Mouse (Mus musculus) mesoderm, embryonic 11.5 days (tissue): Measurements from ENCODE around the gene Gm20388.
A peak's percentile ranks its signal among the peaks of the same experiment; 100 is the strongest.

Source experiments
- DNase-seq: peaks from one replicate; pipeline ENCODE4 v3.0.0-alpha.2; 2012; ENCODE audit warnings: low read depth, low spot score

Gm20388 gene

DNA sequence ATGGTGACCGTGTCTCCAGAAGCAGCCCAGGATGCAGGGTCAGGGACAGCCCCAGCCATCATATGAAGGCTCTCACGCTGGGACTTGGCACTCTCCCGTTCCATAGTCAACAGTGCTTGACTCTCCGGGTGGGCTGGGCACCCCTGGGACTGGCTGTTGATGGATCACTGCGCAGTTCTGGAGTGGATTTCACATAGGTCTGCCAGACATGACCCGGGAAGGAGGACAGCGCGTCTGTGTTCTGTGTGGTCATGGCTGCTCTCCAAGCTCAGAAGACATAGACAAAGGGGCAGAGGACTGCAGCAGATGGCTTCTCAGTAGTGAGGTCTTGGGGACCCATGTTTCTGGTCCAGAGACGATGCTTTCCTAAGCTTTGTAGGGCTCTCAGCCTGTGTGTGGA lies 2140.0 kb downstream of the Gm20388 start:
- no peak for DNase-seq

DNA sequence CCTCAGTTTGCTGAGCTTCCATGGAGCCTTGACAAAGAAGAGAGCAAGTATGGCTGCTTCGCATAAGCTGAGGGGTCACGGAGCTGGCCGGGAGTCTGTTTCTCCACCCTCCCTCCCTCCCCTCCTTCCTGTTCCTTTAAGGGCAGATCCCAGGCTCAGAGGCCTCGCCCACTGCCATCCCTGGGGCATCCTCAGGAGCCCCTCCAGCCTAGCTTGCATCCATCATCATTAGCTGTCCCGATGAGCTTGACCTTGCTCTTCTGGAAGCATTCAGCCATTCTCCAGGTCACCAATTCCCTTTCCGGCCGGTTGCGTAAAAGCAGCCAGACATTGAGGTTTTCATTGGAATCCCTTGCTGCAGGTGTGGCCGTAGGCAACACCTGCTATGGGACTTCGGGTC lies 2144.7 kb downstream of the Gm20388 start:
- peak; percentile 62 for DNase-seq

DNA sequence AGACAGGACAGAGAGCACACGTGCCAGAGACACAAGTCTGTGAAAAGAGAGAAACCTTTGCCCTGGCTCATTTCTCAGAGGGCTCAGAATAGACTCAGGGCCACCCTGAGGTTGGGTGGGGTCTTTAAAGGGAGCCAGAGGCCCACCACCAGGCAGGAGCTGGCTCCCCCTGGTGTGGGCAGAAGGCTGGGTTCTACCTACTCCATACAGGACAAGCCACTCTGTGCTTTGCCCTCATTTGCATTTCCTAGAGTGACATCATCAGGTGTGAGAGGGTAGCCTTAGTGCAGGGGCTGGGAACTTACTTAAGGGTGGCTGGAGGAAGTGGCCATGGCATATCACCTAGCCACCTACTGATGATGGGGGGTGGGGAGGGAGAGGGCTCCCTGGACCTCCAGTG lies 2145.5 kb downstream of the Gm20388 start:
- no peak for DNase-seq

DNA sequence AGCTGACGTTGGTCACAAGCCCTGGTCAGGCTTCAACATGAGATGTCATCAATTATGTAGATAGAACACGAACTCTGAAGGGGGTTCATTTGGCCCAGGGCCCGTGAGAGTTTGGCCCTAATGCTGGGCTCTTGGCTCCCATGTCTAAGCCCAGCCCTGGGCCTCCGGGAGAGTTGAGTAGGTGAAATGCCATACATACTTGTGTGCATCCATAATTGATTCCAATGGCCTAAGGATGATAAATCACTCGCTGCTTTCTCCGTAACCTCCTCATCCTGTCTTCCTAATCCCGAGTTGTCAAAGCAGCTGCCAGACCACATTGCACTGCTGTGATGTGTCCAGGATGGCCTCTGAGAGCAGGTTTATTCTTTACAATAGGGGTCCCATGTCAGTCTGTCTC lies 2146.2 kb downstream of the Gm20388 start:
- peak; percentile 67 for DNase-seq

DNA sequence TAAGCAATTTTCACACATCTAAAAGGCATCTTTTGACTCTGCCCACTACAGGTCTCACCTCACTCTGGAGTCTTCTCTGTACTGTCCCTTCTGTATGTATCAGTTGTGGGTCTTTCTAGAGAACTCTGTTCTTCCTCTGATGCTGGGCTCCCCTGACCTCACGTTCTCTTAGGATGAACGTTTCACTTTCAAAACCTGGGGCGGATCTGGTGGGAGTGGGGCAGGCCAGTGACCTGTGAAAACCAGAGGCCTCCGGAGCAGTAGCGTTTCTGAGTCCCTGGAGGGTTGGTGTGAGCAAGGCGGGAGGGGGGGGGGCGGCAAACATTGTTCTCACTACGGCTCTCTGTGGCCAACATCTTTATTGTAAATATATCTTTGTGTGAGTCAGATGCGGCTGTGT lies 2147.9 kb downstream of the Gm20388 start:
- no peak for DNase-seq

DNA sequence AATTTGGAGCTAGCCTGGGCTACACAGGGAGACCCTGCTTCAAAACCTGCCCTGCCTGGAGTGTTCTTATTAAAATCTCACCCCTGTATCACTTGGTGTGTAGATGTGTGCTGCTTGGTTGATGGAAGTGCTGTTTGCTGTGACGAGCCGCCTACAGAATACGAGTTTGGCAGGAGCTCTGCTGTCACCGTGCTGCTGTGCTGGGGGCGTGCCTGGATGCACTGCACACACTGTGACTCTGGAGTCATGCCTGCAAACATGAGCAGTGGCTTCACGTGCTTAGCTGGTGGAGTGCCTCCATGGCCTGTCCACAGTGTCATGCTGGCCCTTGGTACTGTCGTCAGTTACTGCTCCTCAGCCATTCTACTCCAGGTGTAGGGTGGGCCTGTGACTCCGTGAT lies 2148.3 kb downstream of the Gm20388 start:
- DNase-seq = no peak

DNA sequence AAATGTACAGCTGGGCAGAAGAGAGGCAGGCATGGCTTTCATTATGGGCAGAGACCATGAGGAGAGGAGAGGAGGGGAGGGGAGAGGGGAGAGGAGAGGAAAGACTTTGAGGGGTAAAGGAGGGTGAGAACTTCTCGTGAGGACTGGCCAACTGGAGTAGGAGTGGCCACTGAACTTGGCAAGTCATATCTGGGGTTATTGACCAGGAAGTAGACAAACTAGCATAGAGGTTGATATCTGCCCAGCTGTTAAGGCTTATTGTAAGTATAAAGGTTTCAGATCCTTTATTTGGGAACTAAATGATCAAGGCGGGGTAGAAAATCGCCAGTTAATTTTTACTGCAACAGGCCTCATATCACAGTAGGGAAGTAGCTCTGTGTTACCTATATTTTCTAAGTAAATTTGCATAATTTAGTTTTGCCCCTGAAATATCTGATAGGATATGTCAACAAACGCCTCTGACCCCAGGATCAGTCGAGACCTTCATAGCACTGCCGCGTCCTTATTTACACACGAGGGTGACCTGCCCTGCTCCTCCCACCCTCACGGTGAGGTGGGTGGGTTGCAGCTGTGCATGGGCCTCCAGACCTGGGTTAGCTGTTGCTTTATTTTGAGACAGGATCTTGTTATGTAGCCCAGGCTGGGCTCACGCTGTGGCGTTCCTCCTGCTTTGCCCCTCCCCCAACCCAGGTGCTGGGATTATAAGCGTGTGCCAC lies 2152.0 kb downstream of the Gm20388 start:
- DNase-seq = no peak

DNA sequence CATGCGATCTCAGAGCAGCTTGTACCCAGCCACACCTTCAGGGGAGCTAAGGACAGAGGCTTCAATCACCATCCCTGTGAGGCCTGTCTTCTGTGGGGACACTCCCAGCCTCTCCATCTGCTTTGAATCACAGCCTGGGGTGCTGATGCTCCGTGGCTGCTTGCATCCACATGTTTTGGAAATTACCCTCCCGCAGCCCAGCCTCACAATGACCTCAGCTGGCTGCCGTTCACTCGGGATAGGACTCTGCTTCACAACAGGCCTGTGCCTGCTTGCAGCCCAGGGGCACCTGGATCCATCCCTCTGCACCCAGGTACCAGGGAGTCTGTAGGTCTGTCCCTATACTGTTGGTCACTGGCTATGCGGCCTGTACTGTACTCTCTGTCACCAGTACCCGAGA lies 2153.7 kb downstream of the Gm20388 start:
- no peak for DNase-seq

DNA sequence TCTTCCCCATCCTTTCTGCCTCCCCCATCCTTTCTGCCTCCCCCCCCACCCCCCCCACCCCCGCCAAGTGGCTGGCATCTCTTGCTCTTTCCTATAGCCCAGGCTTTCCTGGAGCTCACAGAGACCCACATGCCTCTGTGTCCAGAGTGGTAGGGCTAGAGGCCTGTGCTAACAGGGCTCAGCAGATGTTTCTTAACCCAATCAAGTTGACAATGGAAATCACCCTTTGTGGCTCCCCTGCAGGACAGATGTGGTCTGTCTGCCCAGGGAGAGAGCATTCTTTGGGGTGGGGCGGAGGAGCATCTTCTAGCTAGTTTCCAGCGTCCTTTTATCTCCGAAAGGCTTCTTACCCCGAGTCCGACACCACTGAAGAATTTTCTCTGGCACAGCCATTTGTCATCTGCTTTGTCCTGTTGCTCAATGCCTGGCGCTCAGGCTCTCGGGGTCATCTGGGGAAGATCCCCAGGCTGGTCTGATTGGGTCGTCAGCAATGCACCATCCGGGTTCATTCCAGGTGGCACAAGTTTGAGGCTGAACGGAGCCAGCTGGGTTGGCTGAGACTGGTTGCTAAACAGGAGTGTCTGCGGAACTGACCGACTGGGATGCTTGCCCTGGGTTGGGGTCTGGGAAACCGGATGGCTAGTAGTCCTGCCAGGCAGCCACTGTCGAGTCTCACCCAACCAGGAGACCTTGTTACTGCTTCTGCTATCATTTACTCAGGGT lies 2157.3 kb downstream of the Gm20388 start:
- DNase-seq = no peak

DNA sequence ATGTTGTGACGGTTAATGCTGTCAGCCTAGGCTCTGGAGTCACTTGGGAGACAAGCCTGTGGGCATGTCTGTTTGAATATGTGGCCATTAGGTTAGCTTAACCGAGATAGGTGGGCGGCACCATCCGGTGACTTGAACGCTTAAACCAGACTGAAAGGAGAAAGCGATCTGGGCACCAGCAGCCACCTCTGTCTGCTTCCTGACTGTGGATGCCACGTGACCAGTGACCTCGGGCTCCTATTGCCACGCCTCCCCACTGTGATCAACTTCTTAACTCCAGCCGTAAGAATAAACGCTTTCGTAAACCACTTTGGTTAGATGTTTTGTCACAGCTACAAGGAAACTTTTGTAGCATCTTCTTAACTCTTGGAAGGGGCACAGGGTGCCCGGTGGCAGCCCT lies 2158.0 kb downstream of the Gm20388 start:
- DNase-seq = no peak

DNA sequence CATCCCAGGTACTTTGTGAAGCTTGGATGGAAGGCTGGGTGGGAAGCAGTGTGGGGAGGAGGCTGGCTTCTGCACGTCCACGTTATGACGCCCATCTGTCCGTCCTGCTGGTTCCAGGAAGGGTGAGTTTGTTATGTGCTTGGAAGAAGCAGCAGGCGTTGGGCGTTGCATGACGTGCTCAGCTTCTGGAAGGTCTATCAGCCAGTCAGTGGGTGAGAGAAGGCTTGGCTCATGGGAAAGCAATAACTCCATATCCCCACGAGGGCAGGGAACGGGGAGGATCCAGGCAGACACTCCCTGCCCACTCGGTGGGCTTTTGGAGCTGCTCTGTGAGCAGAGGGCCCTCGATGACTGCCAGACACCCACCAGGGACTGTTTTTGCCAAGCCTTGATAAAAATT lies 2158.6 kb downstream of the Gm20388 start:
- DNase-seq = no peak

DNA sequence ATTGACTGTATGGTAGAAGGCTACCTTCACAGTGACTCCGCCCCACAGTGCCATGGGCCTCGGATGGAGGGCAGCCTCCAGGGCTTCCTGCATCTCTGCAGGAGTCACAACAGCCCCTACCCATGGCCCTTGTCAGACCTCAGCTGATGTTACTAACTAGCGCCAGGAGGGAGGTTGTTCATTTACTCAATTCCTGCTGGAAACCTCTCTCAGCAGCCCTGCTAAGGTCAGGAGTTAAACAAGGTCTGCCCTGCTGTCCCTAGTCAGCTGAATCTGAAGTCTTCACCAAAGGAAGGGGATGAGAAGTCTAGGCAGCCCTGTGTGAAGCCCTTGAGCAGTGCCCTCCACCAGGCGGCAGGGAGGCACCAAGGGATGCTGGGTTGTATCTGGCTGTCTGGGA lies 2160.6 kb downstream of the Gm20388 start:
- no peak for DNase-seq

DNA sequence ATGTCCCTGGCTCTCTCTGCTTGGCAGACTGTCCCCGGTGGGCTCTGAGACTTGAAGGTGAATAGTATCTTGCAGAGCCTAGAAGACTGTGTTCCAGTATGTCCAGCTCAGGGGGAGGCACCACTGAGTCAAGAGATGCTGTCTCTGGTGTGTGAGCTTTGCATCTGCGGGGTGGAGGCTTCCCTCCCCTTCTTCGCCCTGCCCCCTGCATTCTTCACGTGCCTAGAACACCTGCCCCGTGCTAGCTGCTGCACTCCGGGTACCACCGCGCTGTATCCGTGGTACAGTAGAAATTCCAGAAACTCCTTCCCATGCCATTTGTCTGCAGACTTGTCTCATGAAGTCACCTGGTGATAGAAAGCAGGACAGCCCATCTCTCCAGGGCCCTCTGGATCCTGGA lies 2163.3 kb downstream of the Gm20388 start:
- DNase-seq = no peak

DNA sequence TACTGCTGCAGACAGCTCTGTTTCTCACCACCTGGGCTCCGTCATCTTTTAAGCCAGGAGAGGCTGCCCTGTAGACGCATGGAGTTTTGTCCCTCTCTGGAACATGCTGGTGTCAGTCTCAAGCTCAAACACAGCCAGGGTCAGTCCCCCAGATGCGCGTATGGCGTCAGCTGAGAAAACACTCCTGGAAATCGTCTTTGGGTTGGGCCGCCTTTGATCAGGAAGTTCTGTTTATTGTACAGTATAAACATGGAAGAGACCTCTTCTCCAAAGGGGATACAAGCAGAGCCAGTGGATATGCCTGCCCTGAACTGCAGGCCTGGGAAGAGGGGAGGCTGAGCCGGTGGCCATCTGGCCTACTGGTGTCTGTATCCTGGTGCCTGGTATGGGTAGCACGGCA lies 2163.8 kb downstream of the Gm20388 start:
- no peak for DNase-seq

DNA sequence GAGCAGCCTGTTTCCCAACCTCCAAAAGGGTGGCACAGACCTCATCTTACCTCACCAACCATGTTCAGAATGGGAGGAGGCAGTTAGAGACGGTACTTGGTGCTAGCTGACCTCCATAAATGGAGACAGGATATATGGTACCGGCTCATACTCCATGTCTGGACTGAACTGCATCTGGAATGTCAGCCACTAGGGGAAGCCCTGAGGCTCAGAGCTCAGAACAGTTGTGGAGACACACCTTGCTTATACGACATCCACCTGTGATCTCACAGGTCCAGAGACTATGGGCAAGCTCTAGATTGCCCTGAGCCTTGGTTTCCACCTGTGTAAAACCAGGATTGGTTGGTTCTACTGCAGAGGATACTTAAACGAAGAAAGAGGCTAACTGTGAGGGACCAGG lies 2164.3 kb downstream of the Gm20388 start:
- DNase-seq = no peak

DNA sequence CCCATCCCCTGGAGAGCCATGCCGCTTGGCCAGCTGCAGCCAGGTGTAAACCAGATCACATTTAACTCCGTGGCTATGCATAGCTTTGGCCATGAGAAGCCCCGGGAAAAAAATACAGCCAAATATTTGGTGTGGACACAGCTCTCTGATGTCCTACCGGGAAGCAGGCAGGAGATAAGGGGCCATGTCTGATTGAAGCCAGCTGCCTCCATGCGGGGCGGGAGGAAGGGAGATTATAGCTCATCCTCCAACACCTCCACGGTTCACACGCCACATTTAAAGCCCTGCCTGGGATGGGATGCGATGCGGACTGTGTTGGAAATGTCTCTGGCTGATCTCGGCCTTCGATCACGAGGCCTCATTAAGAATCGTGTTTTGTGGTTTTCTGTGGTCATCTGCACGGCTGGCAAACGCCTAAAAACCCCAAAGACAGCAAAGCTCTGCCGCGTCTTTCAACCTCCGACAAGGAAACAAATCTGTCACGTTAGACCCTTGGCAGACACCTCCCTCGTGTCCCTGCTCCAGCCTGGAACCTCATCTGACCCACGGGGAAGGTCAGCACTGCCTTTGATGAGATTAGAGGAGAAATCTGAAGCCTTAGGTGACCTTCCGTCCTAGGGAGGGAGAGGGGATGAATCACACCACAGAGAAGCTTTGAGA lies 2165.7 kb downstream of the Gm20388 start:
- no peak for DNase-seq

DNA sequence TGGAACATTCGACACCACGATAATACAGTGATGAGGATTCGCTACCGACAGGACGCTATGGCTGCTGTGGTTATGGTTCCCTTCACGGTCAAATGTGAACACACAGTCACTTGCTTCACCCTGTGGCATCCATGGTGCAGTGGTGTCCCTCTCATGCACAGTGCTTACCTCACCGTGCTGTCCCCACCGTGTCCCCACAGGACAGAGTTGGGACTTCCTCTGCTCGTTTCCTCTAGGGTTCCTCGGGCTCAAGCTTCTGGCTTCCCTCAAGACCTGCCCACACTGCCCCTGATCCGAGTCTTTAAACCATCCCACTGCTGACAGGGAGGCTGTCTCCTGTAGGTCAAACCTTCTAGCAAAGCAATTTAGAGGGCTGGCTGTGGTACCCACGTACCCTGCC lies 2167.7 kb downstream of the Gm20388 start:
- DNase-seq = no peak

DNA sequence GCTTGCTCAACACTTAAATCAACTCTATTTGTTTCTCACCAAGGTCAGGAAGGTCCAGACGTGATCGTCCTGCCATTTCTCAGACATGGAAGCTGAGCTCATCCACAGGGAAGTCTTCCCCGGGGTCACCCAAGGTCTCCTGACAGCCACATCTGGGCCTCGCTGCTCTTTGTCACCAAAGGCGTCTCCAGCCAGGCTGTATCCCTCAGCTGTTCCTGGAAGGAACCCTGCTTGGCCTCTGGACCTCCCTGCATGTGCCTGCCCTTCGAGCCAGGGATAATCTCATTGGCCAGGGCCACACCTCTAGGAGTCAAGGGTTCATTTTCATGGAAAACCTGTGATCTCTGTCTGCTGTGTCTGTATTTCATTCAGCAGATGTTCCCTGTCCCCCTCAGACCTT lies 2168.5 kb downstream of the Gm20388 start:
- DNase-seq = no peak

DNA sequence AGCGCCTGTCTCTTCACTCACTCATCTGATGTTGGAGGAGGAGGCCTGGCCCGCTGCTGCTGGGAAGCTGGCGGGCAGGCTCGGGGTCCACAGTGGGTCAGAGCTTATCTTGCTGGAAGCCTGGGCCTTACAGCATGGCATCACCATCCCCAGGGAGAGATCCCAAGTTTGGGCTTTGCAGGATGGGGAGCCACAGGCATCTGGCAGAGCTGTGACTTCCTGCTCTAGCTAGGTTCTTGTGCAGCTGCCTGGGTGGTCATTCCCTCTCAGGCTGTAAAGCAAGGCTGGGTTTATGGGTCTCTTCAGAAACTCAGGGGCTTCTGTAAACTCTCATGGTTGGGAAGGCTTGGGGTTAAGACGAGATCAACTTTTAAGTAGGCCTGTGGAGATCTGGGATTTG lies 2169.7 kb downstream of the Gm20388 start:
- DNase-seq = peak; percentile 31

DNA sequence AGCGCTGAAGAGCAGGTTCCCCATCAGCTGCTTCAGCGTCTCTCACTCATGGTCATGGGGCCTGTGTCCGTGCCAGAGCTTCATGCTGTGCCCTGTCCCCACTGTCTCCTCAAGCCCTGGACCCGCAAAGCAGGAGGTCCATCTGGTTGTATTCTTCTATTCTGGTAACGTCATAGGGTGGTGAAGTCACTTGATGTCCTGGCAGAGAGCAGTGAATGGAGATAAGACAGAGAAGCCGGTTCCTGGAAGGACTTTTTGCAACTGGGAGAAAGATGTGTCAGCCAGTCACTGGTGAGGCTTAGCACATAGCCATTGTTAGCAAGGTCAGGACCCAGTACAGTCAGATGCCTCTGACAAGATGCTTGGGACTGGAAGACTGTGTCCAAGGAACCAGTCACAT lies 2172.8 kb downstream of the Gm20388 start:
- no peak for DNase-seq

DNA sequence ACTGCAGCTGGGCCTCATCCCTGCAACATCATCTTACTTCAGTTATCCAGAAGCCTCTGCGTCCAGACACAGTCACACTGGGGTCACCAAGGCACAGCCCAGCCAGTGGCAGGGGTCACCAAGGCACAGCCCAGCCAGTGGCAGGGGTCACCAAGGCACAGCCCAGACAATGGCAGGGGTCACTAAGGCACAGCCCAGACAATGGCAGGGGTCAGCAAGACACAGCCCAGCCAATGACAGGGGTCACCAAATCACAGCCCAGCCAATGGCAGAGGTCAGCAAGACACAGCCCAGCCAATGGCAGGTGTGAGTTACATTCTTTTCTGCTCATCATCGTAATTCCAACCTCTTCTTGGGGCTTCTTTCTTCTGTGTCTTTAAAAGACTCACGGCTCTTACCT lies 2173.5 kb downstream of the Gm20388 start:
- no peak for DNase-seq

DNA sequence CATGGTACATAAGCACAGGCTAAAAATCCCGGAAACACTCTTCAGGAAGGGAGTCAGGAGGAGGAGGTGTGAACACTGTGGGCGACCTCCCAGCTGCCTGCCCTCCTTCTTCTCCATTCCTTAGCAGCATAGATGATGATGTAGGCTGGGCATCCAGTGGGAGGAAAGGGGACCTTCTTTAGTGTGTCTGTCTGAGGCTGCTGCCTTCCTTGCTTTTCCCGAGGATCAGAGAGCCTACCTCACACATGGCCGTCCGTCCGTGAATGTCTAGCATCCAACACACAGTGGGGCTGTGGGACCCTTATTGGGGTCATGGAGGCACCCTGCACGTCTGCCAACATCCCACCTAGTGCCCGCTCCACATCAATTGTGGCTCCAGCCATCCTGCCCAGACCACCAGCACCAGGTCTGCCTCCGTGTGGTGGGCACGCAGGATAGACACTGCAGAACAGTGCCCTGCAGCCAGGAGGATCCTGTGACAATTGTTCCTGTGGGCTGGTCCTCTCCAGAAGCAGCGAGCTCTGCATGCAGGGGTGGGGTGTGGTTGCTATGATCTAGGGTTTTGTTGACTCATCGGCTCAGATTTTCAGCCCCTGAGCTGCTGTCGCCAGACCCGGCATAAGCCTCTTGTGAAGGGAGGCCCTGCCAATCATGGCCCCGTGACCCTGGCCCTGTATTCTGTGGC lies 2174.2 kb downstream of the Gm20388 start:
- DNase-seq = no peak
